Mouse (Mus musculus) frontal cortex, postnatal 14 days (tissue): ENCODE measurements around the gene Slc35e4.
A peak's percentile ranks its signal among the peaks of the same experiment; 100 is the strongest.

Source experiments
- DNase-seq, 2 experiments: peaks; one replicate each; pipeline ENCODE4 v3.0.0; 2022; ENCODE audit warnings: low spot score in 2 of 2

Slc35e4 gene

GRCm38 (mm10) chr11:3864343-3864742 lies 50.1 kb downstream of the Slc35e4 start:
- DNase-seq: no peak

GRCm38 (mm10) chr11:3863454-3864112 lies 50.9 kb downstream of the Slc35e4 start, which contains the start of gene Osbp2:
TSS of gene Osbp2 (minus strand) at chr11:3863903.
- DNase-seq: peak; percentile 56 to 59

- no peak for DNase-seq
Measured at GRCm38 (mm10) chr11:3862661-3863453, 51.6 kb downstream of the Slc35e4 start.

- DNase-seq: no peak
Measured at GRCm38 (mm10) chr11:3860361-3860760, 54.1 kb downstream of the Slc35e4 start.

GRCm38 (mm10) chr11:3859778-3860177 lies 54.7 kb downstream of the Slc35e4 start:
- DNase-seq: no peak

GRCm38 (mm10) chr11:3857902-3858301 lies 56.6 kb downstream of the Slc35e4 start:
- no peak for DNase-seq
